Mouse (Mus musculus) layer of hippocampus, postnatal 25 days (tissue): ENCODE results near the gene Npy. TPM values are rescaled to one million over a fixed set of nuclear protein-coding genes. Genes with fewer than 3 reads are reported as not detected.

ENCODE experiments used
- DNase-seq, 2 experiments: peaks; one replicate each; pipeline ENCODE4 v3.0.0; 2022; ENCODE audit warnings: mixed read lengths in 2 of 2, low spot score in 1 of 2; ENCODE audit errors: extremely low spot score in 1 of 2
- total RNA-seq, 2 experiments: library from RNA; stranded (reverse); gene quantifications; 2 replicates each; pipeline ENCODE4 v1.2.3; 2021

The Npy gene
- 100 to 1,000 TPM; 123 to 146 TPM for total RNA-seq

DNA sequence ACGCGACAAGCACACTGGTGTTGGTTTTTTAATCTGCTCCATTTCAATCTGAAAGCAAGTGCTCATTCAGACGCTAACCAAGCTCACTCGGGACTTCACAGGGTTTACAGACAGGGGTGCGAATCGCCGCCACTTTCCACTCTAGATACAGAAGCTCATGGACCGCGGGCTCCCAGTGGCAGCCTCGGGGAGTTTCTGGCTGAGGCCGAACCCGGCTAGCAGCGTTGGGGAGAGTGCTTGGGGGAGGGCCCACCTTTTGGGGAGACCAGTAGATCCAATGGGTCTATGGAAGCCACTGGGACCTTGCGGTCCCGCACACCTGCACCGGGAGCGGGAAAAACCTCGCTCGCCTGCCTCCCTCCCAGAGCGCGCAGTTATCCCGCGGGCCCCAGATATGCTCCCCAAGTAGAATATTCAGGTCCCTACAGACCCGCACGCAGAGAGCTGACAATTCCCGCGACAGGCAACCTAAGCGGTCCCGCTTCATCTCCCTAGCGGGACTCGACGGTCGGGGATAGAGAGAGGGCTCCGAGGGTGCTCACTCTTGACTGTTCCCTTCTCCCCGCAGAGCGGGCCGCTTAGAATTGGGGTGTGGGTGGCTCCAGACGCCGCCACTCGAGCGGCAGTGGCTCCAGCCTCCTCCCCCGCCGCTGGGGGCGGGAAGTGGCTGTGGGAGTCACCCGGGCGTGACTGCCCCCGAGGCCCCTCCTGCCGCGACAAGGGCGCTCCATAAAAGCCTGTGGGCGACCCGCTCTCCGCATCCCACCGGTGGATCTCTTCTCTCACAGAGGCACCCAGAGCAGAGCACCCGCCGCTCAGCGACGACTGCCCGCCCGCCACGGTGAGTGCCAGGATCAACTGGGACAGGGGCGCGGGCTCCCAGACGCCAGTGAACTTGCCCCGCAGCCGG is at the start of gene Npy:
Npy (plus strand) TSS at position 750 of the 910 bp plus-strand sequence.
- peak; percentile 3 to 20 for DNase-seq

DNA sequence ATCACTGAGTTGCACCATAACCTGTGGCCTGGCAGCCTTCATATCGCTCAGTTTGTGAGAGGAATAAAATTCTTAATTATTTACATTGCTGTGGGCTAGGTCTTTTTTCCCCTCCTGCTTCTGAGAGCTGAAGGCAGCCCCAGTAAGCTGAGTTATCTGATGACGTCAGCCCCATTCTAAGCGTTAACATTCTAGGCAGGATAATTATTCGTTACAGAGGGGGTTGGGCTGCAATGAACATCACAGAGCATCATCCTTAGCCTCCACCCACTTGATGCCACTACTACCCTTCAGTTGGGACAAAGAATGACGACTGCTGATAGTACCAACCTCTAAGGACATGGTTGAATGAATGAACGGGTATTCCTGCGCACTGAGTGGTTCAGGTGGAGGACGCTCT is 47.5 kb upstream of the Npy start:
- no peak for DNase-seq

DNA sequence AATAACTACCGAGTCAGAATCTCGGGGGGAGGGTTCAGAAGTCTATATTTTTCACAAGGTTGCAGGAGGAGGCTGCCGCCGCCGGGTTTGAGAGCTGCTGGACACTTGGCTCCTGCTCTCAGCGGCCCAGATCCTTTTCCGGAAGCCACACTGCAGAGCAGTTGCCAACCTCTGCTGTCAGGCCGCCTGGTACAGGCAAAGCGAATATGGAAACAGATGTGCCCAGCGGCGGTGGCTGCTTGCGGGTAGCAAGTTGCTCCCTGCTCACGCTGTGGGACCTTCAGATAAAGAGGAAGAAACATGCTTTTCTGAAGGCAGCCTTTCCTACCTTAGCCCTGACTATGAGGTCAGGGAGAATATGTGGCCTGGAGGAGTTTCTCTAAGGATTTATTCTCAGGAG is 44.4 kb upstream of the Npy start:
- no peak for DNase-seq

DNA sequence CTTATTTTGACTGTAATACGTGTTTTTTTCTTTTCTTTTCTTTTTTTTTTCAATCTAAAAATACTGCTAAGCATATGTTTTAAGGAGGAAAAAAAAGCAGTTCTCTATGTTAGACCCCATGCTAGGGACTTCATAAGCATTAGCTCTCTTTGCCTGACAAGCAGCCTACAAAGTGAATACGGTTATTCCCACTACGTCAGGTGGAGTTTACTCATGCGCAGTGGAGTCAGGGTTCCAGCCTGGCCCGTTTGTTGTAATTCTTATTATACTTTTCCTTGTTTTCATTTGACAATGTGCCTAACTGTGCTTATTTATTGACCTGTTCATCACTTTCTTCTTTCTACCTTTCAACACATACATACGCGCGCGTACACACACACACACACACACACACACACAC is 43.8 kb upstream of the Npy start:
- no peak for DNase-seq

DNA sequence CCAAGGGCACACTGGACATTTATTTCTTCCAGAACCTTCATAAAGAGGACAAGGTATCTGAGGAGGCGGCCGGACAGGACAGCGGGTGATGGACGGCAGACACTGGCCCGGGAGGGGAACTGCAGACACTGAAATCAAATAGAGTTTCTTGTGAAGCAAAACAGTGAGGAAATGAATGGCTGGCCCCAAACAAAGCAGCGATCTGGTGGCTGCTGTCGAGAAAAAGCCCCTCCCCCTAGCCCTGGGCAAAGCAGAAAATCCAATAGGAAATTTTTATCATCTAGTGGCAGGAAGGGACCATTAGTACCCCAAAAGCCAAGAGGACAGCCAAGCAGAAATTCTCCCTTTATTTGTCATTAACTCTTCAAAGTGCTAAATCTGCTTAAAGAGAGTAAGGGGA is 42.9 kb upstream of the Npy start:
- no peak for DNase-seq

DNA sequence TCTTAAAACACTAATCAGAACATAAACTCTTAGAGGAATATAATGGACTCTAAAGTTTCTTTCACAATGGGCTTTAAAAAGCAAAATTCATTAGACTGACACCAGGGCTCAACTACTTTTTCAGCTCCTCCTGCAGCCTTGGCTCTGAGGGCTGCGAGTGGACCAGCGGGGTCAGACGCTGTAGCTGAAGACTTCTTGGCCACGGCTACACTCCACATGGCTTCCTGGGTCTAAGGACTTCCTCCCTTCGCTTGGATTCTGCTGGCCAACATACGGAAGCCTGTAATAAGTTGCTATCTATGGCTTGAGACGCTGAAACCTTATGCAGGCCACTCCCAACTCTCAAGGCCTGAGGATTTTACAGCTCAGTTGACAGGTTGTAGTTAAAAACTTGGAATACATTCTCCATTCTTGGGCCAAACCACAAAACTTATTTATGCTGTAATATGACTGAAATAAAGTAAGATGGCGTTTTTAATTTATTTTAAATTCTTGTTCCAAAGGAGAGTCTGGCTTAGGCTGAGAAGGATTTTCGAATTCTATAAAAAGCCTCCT is 41.6 kb upstream of the Npy start:
- no peak for DNase-seq

DNA sequence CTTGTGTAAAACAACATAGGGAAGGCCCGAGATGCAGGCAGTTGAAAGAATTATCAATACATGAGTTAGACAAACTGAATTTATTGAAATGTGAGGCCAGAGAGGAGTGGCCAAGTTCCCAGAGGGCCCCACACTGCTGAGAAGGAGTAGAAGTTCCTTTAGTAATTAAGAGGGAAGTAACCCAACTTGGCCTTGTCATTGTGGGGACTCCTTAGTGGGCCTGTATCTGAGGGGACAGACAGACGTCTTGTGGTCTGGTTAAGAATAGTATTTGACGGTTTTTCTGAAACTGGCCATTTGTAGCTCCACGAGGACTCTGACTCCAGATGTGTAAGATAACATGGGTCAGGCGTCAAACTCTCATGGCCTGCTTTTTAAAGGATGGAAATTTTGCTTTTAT is 40.7 kb upstream of the Npy start:
- no peak for DNase-seq

DNA sequence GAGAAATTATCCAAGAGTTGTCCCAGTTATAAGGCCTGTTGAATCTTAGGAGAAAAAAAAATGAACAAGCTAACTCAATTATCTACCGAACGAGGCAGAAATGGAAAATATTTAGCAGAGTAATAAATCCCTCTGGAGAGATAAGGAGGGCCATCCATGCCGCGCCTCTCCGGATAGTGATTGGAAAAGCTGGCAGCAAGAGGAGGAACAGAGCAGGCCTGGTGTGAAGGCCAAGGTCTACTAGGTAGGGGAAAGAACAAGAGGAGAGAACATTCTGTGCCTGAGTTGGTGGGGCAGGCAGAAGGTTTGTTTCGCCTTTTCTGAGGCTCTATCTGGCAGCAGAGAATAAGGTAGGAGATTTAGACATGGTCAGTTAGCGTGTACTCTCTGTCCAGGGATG is 39.8 kb upstream of the Npy start:
- no peak for DNase-seq

DNA sequence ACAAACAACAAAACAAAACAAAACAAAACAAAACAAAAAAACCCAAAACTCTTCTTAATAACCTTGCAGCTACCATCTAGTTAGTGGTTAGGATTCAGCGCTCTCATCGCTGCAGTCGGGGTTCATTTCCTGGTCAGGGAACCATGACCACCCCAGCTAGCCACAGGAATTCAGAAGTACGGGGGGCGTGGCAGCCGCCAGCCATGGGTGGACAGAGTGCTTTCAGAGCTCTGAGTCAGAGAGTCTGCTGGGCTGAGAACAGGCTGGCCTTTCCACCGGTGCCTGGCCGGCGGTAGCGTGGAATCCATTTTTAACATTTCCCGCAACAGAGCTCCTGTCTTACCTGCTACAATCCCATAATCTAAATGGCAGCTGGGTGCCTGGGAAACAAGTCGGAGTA is 30.0 kb upstream of the Npy start:
- DNase-seq = no peak

DNA sequence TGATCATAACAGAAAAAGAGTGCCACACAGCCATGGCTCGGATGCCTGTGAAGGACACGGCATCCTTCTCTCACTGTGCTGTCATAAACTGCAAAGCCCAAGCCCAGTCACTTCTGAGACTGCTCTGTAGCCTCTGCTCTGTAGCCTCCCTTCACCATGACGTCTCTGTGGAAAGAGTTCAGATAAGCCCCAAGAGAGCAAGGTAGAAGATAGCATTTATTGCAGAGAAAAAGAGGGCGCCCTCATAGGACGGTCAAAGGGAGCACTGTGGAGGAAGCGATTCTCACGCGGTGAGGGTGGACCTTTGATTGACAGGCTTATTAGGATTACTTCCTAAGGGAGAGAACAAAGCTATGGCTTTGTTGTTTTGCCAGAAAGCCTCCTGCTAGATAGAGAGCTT is 18.4 kb upstream of the Npy start:
- no peak for DNase-seq

DNA sequence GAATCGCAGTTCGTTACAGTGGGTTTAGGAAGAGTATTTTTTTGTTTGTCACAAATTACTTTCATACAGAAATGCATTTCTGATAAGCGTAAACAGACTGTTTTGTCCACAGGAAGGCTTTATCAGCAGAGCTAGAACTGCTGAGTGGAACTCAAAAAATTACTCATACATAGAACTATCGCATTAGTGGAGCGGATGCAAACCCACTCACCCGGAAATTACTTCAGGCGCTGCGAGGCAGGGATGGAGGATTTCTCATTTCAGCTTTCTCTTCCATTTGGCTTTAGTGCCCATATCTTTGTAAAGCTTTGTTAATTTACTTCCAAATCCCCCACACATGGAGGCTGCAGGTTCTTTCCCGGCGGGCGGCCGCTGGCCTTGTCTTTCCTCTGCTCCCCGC is 14.4 kb upstream of the Npy start:
- DNase-seq = no peak

DNA sequence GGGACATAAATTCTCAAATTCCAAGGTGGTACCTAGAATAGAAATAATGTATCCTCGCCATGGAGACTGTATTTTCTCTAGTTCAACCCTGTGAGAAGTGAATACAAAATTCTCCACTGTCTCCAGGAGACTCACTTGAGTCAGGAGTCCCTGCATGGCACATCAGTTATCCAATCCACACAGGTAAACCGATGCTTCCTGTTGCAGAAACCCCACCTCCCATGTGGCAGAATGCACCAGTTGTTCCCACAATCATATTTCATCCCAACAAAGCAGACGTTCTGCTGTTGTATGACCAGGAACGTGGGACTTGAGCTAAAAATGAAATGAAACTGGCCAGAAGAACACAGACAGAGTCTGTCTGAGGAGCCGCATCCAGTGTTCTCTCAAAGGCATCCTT is 5.3 kb upstream of the Npy start:
- DNase-seq = peak; percentile 6 to 9

DNA sequence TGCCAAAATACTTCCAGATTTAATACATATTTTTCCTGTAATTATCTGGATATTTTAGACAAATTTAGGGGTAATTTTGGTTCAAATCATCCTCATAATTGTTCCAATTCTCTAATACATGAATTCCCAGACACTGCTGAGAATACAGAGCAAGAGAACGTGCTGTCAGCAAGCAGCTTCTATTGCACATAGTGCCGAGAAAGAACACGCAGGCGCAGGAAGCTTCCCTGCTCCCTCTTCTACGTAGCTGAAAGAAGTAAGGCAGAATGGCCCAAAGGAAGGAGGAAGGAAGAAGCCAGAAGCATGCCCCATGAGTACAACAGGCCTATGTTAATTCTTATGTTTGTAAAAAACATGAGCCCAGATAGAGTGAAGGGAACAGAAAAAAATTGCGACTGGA is 4.9 kb upstream of the Npy start:
- DNase-seq = no peak

DNA sequence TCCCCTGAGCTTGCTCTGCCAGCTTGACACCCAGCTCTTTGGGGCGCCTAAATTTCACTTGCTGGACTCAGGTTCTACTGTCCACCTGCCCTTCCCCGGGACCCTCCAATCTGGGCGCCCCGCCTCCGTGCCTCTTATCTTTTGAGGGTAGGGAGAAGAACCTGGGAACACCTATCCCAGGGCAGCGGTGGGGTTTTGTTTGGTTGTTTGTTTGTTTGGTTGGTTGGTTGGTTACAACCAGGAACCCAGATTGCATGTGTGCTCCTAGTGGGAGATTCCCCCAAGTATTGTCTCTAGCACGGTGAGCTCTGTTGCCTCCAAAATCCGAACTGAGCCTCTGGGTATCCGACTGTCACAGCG is 341 bp downstream of the Npy start:
- DNase-seq = no peak

DNA sequence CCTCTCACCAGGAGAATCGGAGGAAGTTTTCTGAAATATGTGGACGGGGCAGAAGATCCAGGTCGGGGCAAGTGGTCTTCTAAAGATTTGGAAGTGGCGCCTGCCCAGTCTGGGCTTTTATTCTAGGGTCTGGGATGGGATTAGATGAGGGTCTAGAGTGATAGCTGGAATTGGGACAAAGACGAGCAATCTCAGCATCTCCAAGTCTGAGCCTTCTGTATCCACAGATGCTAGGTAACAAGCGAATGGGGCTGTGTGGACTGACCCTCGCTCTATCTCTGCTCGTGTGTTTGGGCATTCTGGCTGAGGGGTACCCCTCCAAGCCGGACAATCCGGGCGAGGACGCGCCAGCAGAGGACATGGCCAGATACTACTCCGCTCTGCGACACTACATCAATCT is 861 bp downstream of the Npy start:
- no peak for DNase-seq

DNA sequence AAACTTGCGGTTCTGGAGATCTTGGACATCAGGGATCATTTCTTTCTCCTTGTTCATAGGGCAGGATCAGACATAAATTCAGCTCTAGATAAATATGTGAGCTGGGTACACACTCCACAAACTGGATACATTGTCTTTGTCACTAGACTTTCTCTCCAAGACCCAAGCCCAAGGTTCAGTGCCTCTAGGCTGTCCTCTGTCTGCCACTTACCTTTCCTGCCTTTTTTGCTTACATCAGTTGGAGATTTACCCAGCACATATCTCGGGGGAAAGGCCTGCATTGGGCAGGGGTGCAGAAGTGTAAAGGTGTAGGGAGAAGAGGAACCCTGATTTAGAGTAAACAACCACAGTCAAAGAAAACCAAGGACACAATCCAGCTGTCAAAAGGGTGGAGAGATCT is 1.3 kb downstream of the Npy start:
- DNase-seq = no peak

DNA sequence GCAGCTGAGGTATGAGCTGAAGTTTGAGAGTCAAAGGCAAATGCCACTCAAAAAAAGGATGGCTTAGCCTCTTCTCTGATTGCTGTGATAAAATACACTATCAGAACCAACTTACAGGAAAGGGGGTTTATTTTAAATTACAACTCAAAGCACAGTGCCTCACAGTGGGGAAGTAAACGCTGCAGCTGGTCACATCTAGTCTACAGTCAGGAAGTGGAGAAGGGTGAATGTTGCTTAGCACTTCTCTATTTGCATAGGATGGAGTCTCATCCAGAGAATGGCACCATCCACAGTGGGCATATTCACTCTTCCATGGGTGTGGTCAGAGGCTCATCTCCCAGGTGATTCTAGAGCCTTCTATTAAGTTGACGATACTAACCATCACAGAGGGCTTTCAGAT is 9.1 kb downstream of the Npy start:
- no peak for DNase-seq

DNA sequence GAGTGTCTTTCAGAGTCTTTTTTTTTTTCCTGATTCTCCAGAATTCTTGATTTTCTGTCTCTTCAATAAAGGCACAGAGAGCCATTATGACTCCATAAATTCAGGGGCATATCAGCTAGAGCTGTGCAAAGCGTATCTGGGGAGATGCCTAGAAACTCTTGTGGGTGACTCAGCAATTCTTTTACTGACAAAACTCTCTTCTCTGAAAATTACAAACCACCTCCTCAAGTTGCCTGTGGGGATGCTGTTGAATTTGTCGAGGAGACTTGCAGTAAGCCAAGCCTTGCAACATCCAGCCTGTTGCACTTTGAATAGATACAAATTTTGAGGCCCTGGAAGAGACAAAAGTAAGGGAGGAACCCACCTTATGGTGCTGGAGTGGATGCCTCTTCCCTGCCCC is 34.3 kb downstream of the Npy start:
- no peak for DNase-seq

DNA sequence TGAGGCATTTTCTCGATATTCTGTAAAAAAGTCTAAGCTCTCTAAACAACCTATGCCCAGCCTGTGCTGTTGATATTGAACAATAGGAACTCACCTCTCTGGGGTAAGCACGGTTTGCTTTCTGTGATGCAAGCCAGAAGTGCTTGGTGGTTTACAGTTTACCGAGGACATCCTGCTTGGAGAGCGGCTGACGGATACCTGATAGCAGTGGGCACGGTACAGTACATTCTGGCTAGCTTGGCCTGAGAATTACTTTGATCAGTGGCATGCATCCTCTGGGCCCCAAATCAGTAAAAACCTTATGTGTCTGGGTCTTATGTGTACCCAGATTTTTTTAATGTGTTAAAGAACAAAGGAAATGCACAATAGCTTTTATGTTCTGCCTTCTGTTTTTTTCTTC is 45.1 kb downstream of the Npy start:
- DNase-seq = no peak

DNA sequence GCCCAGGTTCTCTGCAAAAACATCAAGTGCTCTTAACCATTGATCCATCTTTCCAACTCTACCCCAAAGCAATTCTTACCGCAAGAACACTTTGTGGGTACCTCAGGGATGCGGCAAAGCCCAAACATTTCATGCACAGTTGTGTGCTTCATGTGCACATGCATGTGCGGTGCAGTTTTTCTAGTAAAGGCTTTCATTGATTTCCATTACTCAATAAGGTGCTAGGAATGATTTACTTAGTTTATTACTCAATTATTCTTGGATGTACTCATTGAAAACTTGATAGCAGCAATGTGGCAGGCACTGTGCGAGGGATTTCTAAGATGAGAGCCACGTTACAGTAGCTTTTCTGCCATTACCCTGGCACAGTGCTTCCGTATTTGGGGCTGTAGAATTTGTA is 48.6 kb downstream of the Npy start:
- DNase-seq = no peak

DNA sequence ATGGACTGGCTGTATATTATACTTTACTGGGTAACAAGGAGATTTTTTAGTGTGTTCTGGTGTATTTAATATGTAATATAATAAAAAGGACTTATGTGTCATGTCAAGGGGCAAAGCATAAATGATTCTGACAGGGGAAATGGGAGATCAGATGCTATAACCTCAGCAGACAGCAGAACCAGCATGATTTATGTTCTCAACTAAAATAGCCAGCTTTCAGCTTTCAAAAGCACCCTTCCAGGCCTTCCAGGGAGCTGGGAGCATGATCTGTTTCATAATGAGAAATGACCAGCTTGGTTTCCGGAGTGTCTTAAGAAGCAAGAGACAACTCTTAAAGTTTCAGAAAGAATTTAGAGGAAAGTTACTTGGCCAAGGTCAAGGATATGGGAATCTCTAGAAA is 51.0 kb downstream of the Npy start:
- no peak for DNase-seq

DNA sequence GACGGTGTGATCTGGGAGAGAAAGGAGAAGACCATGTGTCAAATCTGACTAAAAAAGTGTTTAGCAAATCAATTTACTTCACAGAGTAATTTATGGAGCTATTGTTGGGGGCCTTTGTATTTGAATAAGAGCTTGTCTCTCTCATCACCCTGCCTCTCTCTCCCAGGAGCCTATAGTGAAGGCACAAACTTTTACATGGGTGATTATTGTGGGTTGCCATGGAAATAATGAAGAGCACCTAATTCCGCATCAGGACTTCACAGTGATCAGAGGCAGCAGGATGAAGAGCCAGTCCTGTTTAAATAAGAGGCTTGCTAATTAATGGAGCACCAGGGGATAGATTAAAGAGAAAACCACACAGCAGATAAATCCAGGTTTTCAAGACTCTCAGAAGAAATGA is 52.6 kb downstream of the Npy start:
- no peak for DNase-seq
